Mouse (Mus musculus) liver, postnatal 0 days (tissue): ENCODE data around the gene Gm2a. TPM values are rescaled to one million over a fixed set of nuclear protein-coding genes. Genes with fewer than 3 reads are reported as not detected.

ENCODE experiments used
- ATAC-seq: fragments of 200-750 bp; cut with Nextera tagmentation; 2 replicates; pipeline ENCODE4 v1.8.0; 2017; ENCODE audit warnings: mild to moderate bottlenecking, moderate library complexity
- DNase-seq: peaks from one replicate; pipeline ENCODE4 v3.0.0-alpha.2; 2016
- H3K27ac ChIP-seq: fragments of 300-500 bp; sonication (generic); 2 replicates; pipeline ENCODE4 v1.5.1; 2014; ENCODE audit warnings: antibody characterized with exemption, moderate library complexity, mild to moderate bottlenecking, low read depth
- H3K27me3 ChIP-seq: fragments of 300-500 bp; sonication (generic); 2 replicates; pipeline ENCODE4 v1.6.1; 2014; ENCODE audit warnings: low read length, control low read depth, mixed read lengths; ENCODE audit not compliant: insufficient read depth
- H3K36me3 ChIP-seq: fragments of 300-500 bp; sonication (generic); replicated peaks from 2 replicates; pipeline ENCODE4 v1.6.1; 2014; ENCODE audit warnings: mild to moderate bottlenecking, control low read depth, low read length, moderate library complexity, mixed read lengths; ENCODE audit not compliant: insufficient read depth
- H3K4me1 ChIP-seq: fragments of 300-500 bp; sonication (generic); 2 replicates; pipeline ENCODE4 v1.6.1; 2014; ENCODE audit warnings: antibody characterized with exemption, mild to moderate bottlenecking, control low read depth; ENCODE audit not compliant: insufficient read depth
- H3K4me2 ChIP-seq: fragments of 300-500 bp; sonication (generic); 2 replicates; pipeline ENCODE4 v1.6.1; 2014; ENCODE audit warnings: low read depth, mild to moderate bottlenecking, low read length, moderate library complexity, mixed read lengths
- H3K4me3 ChIP-seq: fragments of 300-500 bp; sonication (generic); 2 replicates; pipeline ENCODE4 v1.5.1; 2014; ENCODE audit warnings: low read depth, low read length
- H3K9ac ChIP-seq: fragments of 300-500 bp; sonication (generic); replicated peaks from 2 replicates; pipeline ENCODE4 v1.6.1; 2014; ENCODE audit warnings: mild to moderate bottlenecking, moderate library complexity
- H3K9me3 ChIP-seq: fragments of 300-500 bp; sonication (generic); 2 replicates; pipeline ENCODE4 v1.6.1; 2016; ENCODE audit warnings: mild to moderate bottlenecking, control low read depth, low read length, mixed read lengths
- CTCF ChIP-seq: sonication (generic); IDR thresholded peaks from 2 replicates; pipeline ENCODE4 v1.5.1; 2016; ENCODE audit warnings: antibody characterized with exemption, low read depth
- EP300 ChIP-seq: IDR thresholded peaks from 2 replicates; pipeline ENCODE4 v1.6.1; 2016; ENCODE audit warnings: antibody characterized with exemption, low read depth, mild to moderate bottlenecking
- WGBS: fragments of 180-500 bp; shearing (Covaris S2); extraction: QIAGEN DNeasy Blood & Tissue Kit; methylation state at CpG from one replicate; pipeline ENCODE4 v1.1.7; 2014; ENCODE audit not compliant: insufficient replicate concordance; 5-methylcytosine and 5-hydroxymethylcytosine counted together
- polyA plus RNA-seq: library from polyadenylated mRNA; unstranded; fragments of >200 nt; fragmentation: Nextera tagmentation; extraction: Ambion mirVana; gene quantifications from 2 replicates; pipeline ENCODE4 v1.2.1, GENCODE M21; 2015

Gene Gm2a
- polyA plus RNA-seq, 1 experiment from 2014 or later, result 31.6 TPM

DNA sequence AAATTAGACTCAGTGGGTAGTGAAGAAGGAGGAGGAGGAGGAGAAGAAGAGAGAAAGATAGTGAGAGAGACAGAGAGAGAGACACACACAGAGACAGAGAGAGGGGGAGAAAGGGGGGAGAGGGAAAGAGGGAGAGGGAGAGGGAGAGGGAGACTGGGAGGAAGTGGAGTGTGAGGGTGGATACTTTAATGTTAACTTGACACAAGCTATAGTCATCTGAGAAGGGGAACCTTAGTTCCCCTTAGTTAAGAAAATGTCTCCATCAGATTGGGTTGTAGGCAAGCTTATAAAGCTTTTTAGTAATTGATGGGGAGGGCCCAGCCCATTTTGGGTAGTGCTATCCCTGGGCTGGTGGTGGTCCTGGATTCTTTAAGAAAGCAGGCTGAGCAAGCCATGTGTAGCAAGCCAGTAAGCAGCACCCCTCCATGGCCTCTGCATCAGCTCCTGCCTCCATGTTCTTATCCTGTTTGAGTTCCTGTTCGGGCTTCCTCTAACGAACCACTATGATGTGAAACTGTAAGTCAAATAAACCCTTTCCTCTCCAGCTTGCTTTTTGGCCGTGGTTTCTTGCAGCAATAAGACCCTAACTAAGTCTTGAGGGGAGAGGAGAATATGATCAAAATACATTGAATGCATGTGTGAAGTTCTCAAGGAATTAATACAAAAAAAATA lies 56.6 kb downstream of the Gm2a start:
- H3K9ac ChIP-seq, result no peak overlapping the region
- H3K9me3 ChIP-seq, result no peaks in the 10 kb centered on the region
- H3K4me2 ChIP-seq, result no peak overlapping the region
- 18% methylated on average over 3 of the region's 3 CpGs for WGBS
- no peak overlapping the region for H3K4me3 ChIP-seq
- H3K36me3 ChIP-seq, result no peaks in the 10 kb centered on the region
- ATAC-seq (0 out of 2 replicates have a peak, but pooled peaks have one; percentile 44), DNase-seq (no peak)
- H3K27me3 ChIP-seq, result no peaks in the 10 kb centered on the region
- peak overlapping the region; percentile 82 for H3K27ac ChIP-seq
- H3K4me1 ChIP-seq, result no peaks in the 10 kb centered on the region
- TF ChIP-seq CTCF (no peak), EP300 (no peak)

DNA sequence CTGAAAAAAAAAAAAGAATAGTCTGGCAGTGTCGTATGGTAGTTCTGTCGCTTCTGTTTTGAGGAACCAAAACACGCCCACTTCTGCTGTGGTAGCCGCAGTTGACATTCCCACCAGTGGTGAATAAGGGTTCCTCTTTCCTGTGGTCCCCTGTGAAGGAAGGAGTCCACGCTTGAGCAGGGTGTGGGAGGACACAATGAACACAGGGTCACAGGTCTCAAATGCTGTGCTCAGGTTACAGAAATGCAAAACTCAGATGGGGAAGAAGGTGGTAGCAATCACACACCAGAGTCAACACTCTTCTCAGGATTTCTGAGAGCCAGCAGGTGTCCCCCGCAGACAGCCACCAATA lies 57.1 kb downstream of the Gm2a start:
- Histone ChIP-seq H3K4me1 (peaks cover under 1% of the 10 kb centered on the region; the same call in 1 of the 2 replicates), H3K4me2 (no peak overlapping the region), H3K27ac (peak overlapping the region; percentile 82), H3K9ac (no peak overlapping the region), H3K27me3 (no peaks in the 10 kb centered on the region), H3K4me3 (no peak overlapping the region), H3K36me3 (no peaks in the 10 kb centered on the region), H3K9me3 (no peaks in the 10 kb centered on the region)
- ATAC-seq (peak; percentile 60), DNase-seq (peak; percentile 46)
- 25% methylated on average over 6 of the region's 6 CpGs for WGBS
- TF ChIP-seq CTCF (peak; percentile 1; the same call in 1 of the 2 replicates), EP300 (no peak)

GRCm38 (mm10) chr11:55158785-55159359 lies 61.0 kb downstream of the Gm2a start:
- no peak overlapping the region for H3K27ac ChIP-seq
- no peaks in the 10 kb centered on the region for H3K27me3 ChIP-seq
- no peak overlapping the region for H3K4me3 ChIP-seq
- peak; percentile 95 for TF ChIP-seq CTCF
- TF ChIP-seq EP300, result no peak
- no peaks in the 10 kb centered on the region for H3K9me3 ChIP-seq
- H3K9ac ChIP-seq, result no peak overlapping the region
- H3K36me3 ChIP-seq, result no peaks in the 10 kb centered on the region
- WGBS, result 48% methylated on average over 13 of the region's 13 CpGs
- no peak overlapping the region for H3K4me2 ChIP-seq
- DNase-seq (peak; percentile 87), ATAC-seq (no peak; the same call in 1 of the 2 replicates)
- peaks cover 12% of the 10 kb centered on the region; the same call in 1 of the 2 replicates for H3K4me1 ChIP-seq

Other genes starting within 250 kb of the Gm2a start
- gene Lyrm7, start 237.2 kb upstream of the Gm2a start, polyA plus RNA-seq, result 2.9 and 5.0 TPM in 2 replicates
- gene Hint1, start 231.7 kb upstream of the Gm2a start, polyA plus RNA-seq, result 791 and 898 TPM in 2 replicates
- 29.7 and 30.4 TPM in 2 replicates for gene Gpx3, start 195.7 kb upstream of the Gm2a start, polyA plus RNA-seq
- gene Tnip1, start 135.2 kb upstream of the Gm2a start, polyA plus RNA-seq, result 5.2 and 5.3 TPM in 2 replicates
- 47.5 and 47.7 TPM in 2 replicates for gene Anxa6, start 64.7 kb upstream of the Gm2a start, polyA plus RNA-seq
- 1.3 and 1.6 TPM in 2 replicates for gene Ccdc69, start 20.0 kb upstream of the Gm2a start, polyA plus RNA-seq
- not detected in 2 replicates for gene Slc36a3, start 53.6 kb downstream of the Gm2a start, polyA plus RNA-seq
- 5.7 and 6.7 TPM in 2 replicates for gene Slc36a2, start 87.0 kb downstream of the Gm2a start, polyA plus RNA-seq
- gene Slc36a1, start 106.2 kb downstream of the Gm2a start, polyA plus RNA-seq, result 1.0 and 1.7 TPM in 2 replicates
- gene Fat2, start 238.4 kb downstream of the Gm2a start, polyA plus RNA-seq, result not detected in 2 replicates